Mouse (Mus musculus): ENCODE results near the gene Arpin.

- TF ChIP-seq POLR2A (IDR thresholded peaks at IDR 0.05; ENCODE audit: borderline replicate concordance, low read depth, low read length) (no peak), CTCF (IDR thresholded peaks at IDR 0.05; ENCODE audit: low read depth, low read length) (no peak)
These were observed 42.4 kb downstream of the Arpin start for GRCm38 (mm10) chr7:79892576-79893428.

Data from bone marrow macrophage, adult 2 months (primary cell).